Mouse (Mus musculus): Measurements from ENCODE around the gene Abhd17c.

- TF ChIP-seq RAD21 (IDR thresholded peaks at IDR 0.05; ENCODE audit: low read depth, low read length) = no peak
- TF ChIP-seq GATA1 (IDR thresholded peaks at IDR 0.05; ENCODE audit: low read depth, low read length) = no peak
- TF ChIP-seq EP300 (IDR thresholded peaks at IDR 0.05; ENCODE audit: low read depth in 1 of 2, low read length in 2 of 2) = no peak
- no peak for TF ChIP-seq MAZ (IDR thresholded peaks at IDR 0.05; ENCODE audit: low read depth, low read length)
- no peak for TF ChIP-seq CTCF (IDR thresholded peaks at IDR 0.05 in 2 of 3, conservative IDR thresholded peaks at IDR 0.05 in 1 of 3; ENCODE audit: control insufficient read depth in 1 of 3, insufficient read depth in 1 of 3, low read depth in 2 of 3, low read length in 3 of 3, poor library complexity in 1 of 3, severe bottlenecking in 1 of 3)
- no peak for TF ChIP-seq POLR2A (IDR thresholded peaks at IDR 0.05; ENCODE audit: control insufficient read depth in 1 of 2, insufficient read depth in 1 of 2, low read depth in 1 of 2, low read length in 2 of 2, poor library complexity in 1 of 2)
- TF ChIP-seq ETS1 (IDR thresholded peaks at IDR 0.05; ENCODE audit: low read depth, low read length) = no peak
- TF ChIP-seq USF2 (IDR thresholded peaks at IDR 0.05; ENCODE audit: borderline replicate concordance in 1 of 2, insufficient read depth in 1 of 2, low read depth in 1 of 2, low read length in 2 of 2) = no peak
- TF ChIP-seq POLR2AphosphoS5 (IDR thresholded peaks at IDR 0.05; ENCODE audit: borderline replicate concordance, low read depth, low read length) = no peak
- TF ChIP-seq ZC3H11A (IDR thresholded peaks at IDR 0.05; ENCODE audit: low read depth, low read length) = no peak
These were observed 39.9 kb downstream of the Abhd17c start for GRCm38 (mm10) chr7:84111716-84112350.

Measured in MEL (cell line).